In the genomic region with DNA sequence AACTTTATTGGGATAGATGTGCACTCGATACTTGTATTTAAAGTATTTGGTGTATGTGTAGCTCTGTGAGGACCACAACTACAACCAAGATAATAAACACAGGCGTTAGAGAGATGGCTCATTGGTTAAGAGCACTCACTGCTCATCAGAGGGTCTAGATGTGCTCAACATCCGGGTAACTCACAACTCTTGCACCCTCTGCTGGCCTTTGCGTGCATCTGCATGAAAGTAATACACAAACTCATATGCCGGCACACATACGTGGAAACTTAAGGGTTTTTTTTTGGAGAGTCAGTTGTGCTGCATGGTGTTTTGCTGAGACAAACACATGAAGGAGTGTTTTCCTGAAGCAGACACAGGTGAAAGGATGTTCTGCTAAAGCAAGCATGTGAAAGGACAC, we compare ENCODE assay signal across 19 mouse cellular contexts. TPM values are rescaled to one million over a fixed set of nuclear protein-coding genes. Genes with fewer than 3 reads are reported as not detected.
DNase-seq lines count a peak whose midpoint lies in the region; ATAC-seq and TF ChIP-seq lines count a peak whose summit lies in the region.
"Had no signal": no experiment of that assay in that cellular context is flagged by ENCODE, and none has a peak within 500 bp of the region (broad histone marks: within the 10 kb centered on the region; RNA-seq: fewer than 3 reads in every experiment).

No protein-coding gene starts in this region.

- DNase-seq in CD4-positive, CD25-positive, alpha-beta regulatory T cell, adult 2 months (ENCODE audit: low read depth, low spot score), result peak; percentile 1
- DNase-seq in layer of hippocampus, adult 2 months (ENCODE audit: low spot score in 2 of 2), result no peak
- no peak for DNase-seq in layer of hippocampus, postnatal 25 days (ENCODE audit: extremely low spot score in 1 of 2, low spot score in 1 of 2)
- DNase-seq in thymus, postnatal 0 days (ENCODE audit: low spot score), result peak; percentile 8
- no peak for DNase-seq in thymus, postnatal 25 days
- DNase-seq in stomach, postnatal 0 days (ENCODE audit: low spot score), result no peak
- DNase-seq in T-cell, adult 2 months (ENCODE audit: low spot score), result no peak
- DNase-seq: cerebellum, adult 9-10 months; heart, adult 11 months; layer of hippocampus, postnatal 36 days; spleen, adult 18-20 months; thymus, adult 2 months had no signal

- no peaks in the 10 kb centered on the region for H3K27me3 ChIP-seq in stomach, postnatal 0 days (ENCODE audit: control insufficient read depth, insufficient read depth, low read length)
- H3K27me3 ChIP-seq: embryonic facial prominence, embryonic 15.5 days; Patski had no signal

- H3K9me3 ChIP-seq in stomach, postnatal 0 days (ENCODE audit: control insufficient read depth, low read length), result no peaks in the 10 kb centered on the region
- H3K9me3 ChIP-seq: embryonic facial prominence, embryonic 15.5 days had no signal

- no peaks in the 10 kb centered on the region for H3K4me1 ChIP-seq in stomach, postnatal 0 days (replicated peaks; ENCODE audit: control insufficient read depth, insufficient read depth)

- TF ChIP-seq CTCF in layer of hippocampus, adult 2 months (conservative IDR thresholded peaks at IDR 0.05), result peak; percentile 53
- peak; percentile 65 for TF ChIP-seq CTCF in stomach, postnatal 0 days (IDR thresholded peaks at IDR 0.05; ENCODE audit: low read depth)

- no peak overlapping the region for H3K9ac ChIP-seq in stomach, postnatal 0 days (ENCODE audit: low read length)
- H3K9ac ChIP-seq: embryonic facial prominence, embryonic 15.5 days had no signal

- TF ChIP-seq EP300 in stomach, postnatal 0 days (optimal IDR thresholded peaks at IDR 0.05), result no peak

- no peak overlapping the region for H3K27ac ChIP-seq in layer of hippocampus, adult 2 months
- no peak overlapping the region for H3K27ac ChIP-seq in stomach, postnatal 0 days (replicated peaks)
- H3K27ac ChIP-seq: embryonic facial prominence, embryonic 15.5 days had no signal

- no peak overlapping the region for H3K4me2 ChIP-seq in stomach, postnatal 0 days (replicated peaks; ENCODE audit: low read depth)
- H3K4me2 ChIP-seq: embryonic facial prominence, embryonic 15.5 days had no signal

- H3K4me3 ChIP-seq in layer of hippocampus, adult 2 months, result no peak overlapping the region
- no peak overlapping the region for H3K4me3 ChIP-seq in stomach, postnatal 0 days (ENCODE audit: low read depth, low read length)
- H3K4me3 ChIP-seq: embryonic facial prominence, embryonic 15.5 days; myocyte had no signal

- ATAC-seq in CD4-positive, CD25-positive, alpha-beta regulatory T cell, adult 4 months, result no peak
- no peak for ATAC-seq in stomach, postnatal 0 days (ENCODE audit: low FRiP score, low TSS enrichment)
- ATAC-seq: Patski had no signal

- WGBS in stomach, postnatal 0 days, result 81% methylated on average over 6 of the region's 6 CpGs

- H3K36me3 ChIP-seq in stomach, postnatal 0 days (ENCODE audit: control insufficient read depth, insufficient read depth, low read length), result no peaks in the 10 kb centered on the region
- H3K36me3 ChIP-seq: embryonic facial prominence, embryonic 15.5 days had no signal

RNA-seq across cellular contexts. Expression of gene Gm3045, which starts 53.7 kb away (rescaled TPM):
- not detected for polyA plus RNA-seq in CD4-positive, CD25-positive, alpha-beta regulatory T cell, adult 4 months (2017; shearing (Covaris generic))
- not detected for total RNA-seq in layer of hippocampus, adult 2 months (2021)
- not detected for total RNA-seq in layer of hippocampus, postnatal 25 days (2021)
- not detected in 2 replicates for polyA plus RNA-seq in thymus, postnatal 0 days (2015; fragmentation: Nextera tagmentation; extraction: Ambion mirVana)
- not detected in 2 replicates for polyA plus RNA-seq in stomach, postnatal 0 days (2015; fragmentation: Nextera tagmentation; extraction: Ambion mirVana)
- total RNA-seq: hematopoietic stem cell, adult 5-6 weeks; layer of hippocampus, postnatal 36 days; megakaryocyte, adult 5-6 weeks had no signal
- polyA plus RNA-seq: kidney, embryonic 16.5 days; myocyte; Patski; thymus, adult 2 months had no signal

Comparison
In these comparisons a context has a peak if more than half of its experiments do, and no peak if none do; other contexts are left out.
1. DNase-seq: peak in CD4-positive, CD25-positive, alpha-beta regulatory T cell, adult 2 months (single experiment) and thymus, postnatal 0 days (single experiment); none in layer of hippocampus, adult 2 months (0 of 2), layer of hippocampus, postnatal 25 days (0 of 2), thymus, postnatal 25 days (single experiment), stomach, postnatal 0 days (single experiment) and T-cell, adult 2 months (single experiment).